Mouse (Mus musculus) neural tube, embryonic 15.5 days (tissue): ENCODE results near the gene Pnp2. TPM values are rescaled to one million over a fixed set of nuclear protein-coding genes. Genes with fewer than 3 reads are reported as not detected.
A peak's percentile ranks its signal among the peaks of the same experiment; 100 is the strongest.
"Not testable (repeated sequence)": the region's sequence is repeated elsewhere in the genome, so short reads cannot be mapped to it uniquely, and the experiment has no call there.

Experiments
- ATAC-seq: fragments of 200-750 bp; cut with Nextera tagmentation; 2 replicates; pipeline ENCODE4 v1.8.0; 2017; ENCODE audit warnings: mild to moderate bottlenecking, moderate TSS enrichment, moderate library complexity; ENCODE audit not compliant: low FRiP score
- H3K27ac ChIP-seq: fragments of 300-500 bp; sonication (generic); replicated peaks from 2 replicates; pipeline ENCODE4 v1.5.1; 2015; ENCODE audit warnings: mild to moderate bottlenecking, inconsistent platforms
- H3K27me3 ChIP-seq: fragments of 300-500 bp; sonication (generic); replicated peaks from 2 replicates; pipeline ENCODE4 v1.6.1; 2015; ENCODE audit warnings: inconsistent platforms
- H3K36me3 ChIP-seq: fragments of 300-500 bp; sonication (generic); 2 replicates; pipeline ENCODE4 v1.6.1; 2015; ENCODE audit warnings: inconsistent platforms
- H3K4me1 ChIP-seq: fragments of 300-500 bp; sonication (generic); 2 replicates; pipeline ENCODE4 v1.6.1; 2015; ENCODE audit warnings: inconsistent platforms
- H3K4me2 ChIP-seq: fragments of 300-500 bp; sonication (generic); 2 replicates; pipeline ENCODE4 v1.6.1; 2015; ENCODE audit warnings: inconsistent platforms, mild to moderate bottlenecking, moderate library complexity
- H3K4me3 ChIP-seq: fragments of 300-500 bp; sonication (generic); replicated peaks from 2 replicates; pipeline ENCODE4 v1.5.1; 2015; ENCODE audit warnings: mild to moderate bottlenecking, inconsistent platforms
- H3K9ac ChIP-seq: fragments of 300-500 bp; sonication (generic); replicated peaks from 2 replicates; pipeline ENCODE4 v1.6.1; 2015; ENCODE audit warnings: mild to moderate bottlenecking, inconsistent platforms
- H3K9me3 ChIP-seq: fragments of 300-500 bp; sonication (generic); replicated peaks from 2 replicates; pipeline ENCODE4 v1.6.1; 2016; ENCODE audit warnings: inconsistent platforms
- whole genome bisulfite sequencing: fragments of 180-500 bp; shearing (Covaris S2); methylation state at CpG from one replicate; pipeline ENCODE4 v1.1.7; 2015; ENCODE audit warnings: mixed read lengths; 5-methylcytosine and 5-hydroxymethylcytosine counted together
- polyA plus RNA-seq: library from polyadenylated mRNA; unstranded; fragments of >200 nt; fragmentation: Nextera tagmentation; extraction: Ambion mirVana; gene quantifications from 2 replicates; pipeline ENCODE4 v1.2.1, GENCODE M21; 2015

Pnp2 gene
- polyA plus RNA-seq, 1 experiment from 2014 or later, result 0.55 TPM

- H3K9ac ChIP-seq, result peak overlapping the region; percentile 71
- no peak for ATAC-seq
- 11% methylated on average over 12 of the region's 12 CpGs for WGBS
These were observed 24.2 kb upstream of the Pnp2 start for GRCm38 (mm10) chr14:50931493-50932020.

GRCm38 (mm10) chr14:50936649-50937048 lies 19.1 kb upstream of the Pnp2 start:
- 76% methylated on average over 1 of the region's 1 CpGs for WGBS
- H3K27ac ChIP-seq, result no peak overlapping the region
- no peak overlapping the region for H3K4me2 ChIP-seq
- H3K36me3 ChIP-seq, result no peaks in the 10 kb centered on the region
- no peaks in the 10 kb centered on the region for H3K9me3 ChIP-seq
- no peak for ATAC-seq
- H3K4me3 ChIP-seq, result no peak overlapping the region
- no peaks in the 10 kb centered on the region for H3K27me3 ChIP-seq
- H3K9ac ChIP-seq, result no peak overlapping the region
- H3K4me1 ChIP-seq, result peaks cover 1% of the 10 kb centered on the region

More at GRCm38 (mm10) chr14:50931493-50932020, 24.2 kb upstream of the Pnp2 start:
- peak overlapping the region; percentile 90 for H3K27ac ChIP-seq
- peaks cover 23% of the 10 kb centered on the region for H3K36me3 ChIP-seq
- peak overlapping the region; percentile 93 for H3K4me3 ChIP-seq
- H3K4me2 ChIP-seq, result peak overlapping the region; percentile 70
- H3K27me3 ChIP-seq, result no peaks in the 10 kb centered on the region
- H3K4me1 ChIP-seq, result peaks cover 37% of the 10 kb centered on the region
- no peaks in the 10 kb centered on the region for H3K9me3 ChIP-seq

DNA sequence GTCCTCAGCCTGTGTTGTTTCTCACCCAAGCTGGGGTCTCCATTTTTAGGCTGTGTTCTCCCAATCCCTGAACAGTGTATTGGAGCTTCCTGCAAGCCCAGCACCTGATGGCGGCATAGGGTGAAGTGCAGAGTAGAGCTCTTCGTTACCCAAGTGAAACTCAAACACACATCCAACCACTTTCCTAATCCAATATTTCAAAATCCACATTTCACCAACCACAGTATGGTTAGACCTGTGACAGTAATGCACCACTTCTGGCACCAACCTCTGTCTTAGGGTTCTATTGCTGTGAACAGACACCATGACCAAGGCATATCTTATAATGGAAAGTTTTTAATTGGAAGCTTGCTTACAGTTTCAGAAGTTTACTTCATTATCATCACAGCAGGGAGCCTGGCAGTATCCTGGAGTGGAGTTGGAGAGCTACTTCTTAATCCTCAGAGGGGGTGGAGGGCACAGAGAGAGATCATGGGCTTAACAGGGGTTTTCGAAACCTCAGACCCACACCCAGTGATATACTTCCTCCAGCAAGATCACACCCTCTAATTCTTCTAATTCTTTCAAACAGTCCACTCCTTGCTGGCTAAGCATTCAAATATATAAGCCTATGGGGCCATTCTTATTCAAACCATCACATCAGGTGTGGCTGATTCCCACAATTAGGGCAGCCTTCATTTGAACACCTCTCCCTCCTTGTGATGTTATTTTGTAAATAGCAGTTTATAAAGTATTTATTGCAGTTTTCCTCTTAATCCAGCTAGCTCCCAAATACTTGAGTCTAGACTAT lies 17.5 kb upstream of the Pnp2 start:
- Histone ChIP-seq H3K27ac (no peak overlapping the region), H3K4me2 (no peak overlapping the region), H3K36me3 (no peaks in the 10 kb centered on the region), H3K4me1 (no peaks in the 10 kb centered on the region), H3K4me3 (no peak overlapping the region), H3K9me3 (no peaks in the 10 kb centered on the region), H3K27me3 (no peaks in the 10 kb centered on the region), H3K9ac (no peak overlapping the region)
- ATAC-seq, result no peak
- WGBS, result 93% methylated on average over 3 of the region's 3 CpGs

GRCm38 (mm10) chr14:50938940-50939339 lies 16.9 kb upstream of the Pnp2 start:
- Histone ChIP-seq H3K4me3 (no peak overlapping the region), H3K27ac (no peak overlapping the region), H3K27me3 (no peaks in the 10 kb centered on the region), H3K9me3 (no peaks in the 10 kb centered on the region), H3K4me2 (no peak overlapping the region), H3K4me1 (peaks cover 3% of the 10 kb centered on the region; the same call in 1 of the 2 replicates), H3K9ac (no peak overlapping the region), H3K36me3 (no peaks in the 10 kb centered on the region)
- WGBS, result 45% methylated on average over 2 of the region's 2 CpGs
- no peak for ATAC-seq

GRCm38 (mm10) chr14:50943932-50944667 lies 11.7 kb upstream of the Pnp2 start, which contains the start of gene Gm49342:
TSS of gene Gm49342 (plus strand) at chr14:50944517.
- WGBS, result 20% methylated on average over 31 of the region's 31 CpGs
- Histone ChIP-seq H3K36me3 (no peaks in the 10 kb centered on the region), H3K4me3 (peak within 1 kb of the TSS; percentile 46)

GRCm38 (mm10) chr14:50944668-50945033 lies 11.1 kb upstream of the Pnp2 start:
- H3K4me1 ChIP-seq, result peaks cover 12% of the 10 kb centered on the region
- peak overlapping the region; percentile 43 for H3K9ac ChIP-seq
- H3K9me3 ChIP-seq, H3K36me3 ChIP-seq, H3K27me3 ChIP-seq: not testable (repeated sequence)
- peak overlapping the region; percentile 63 for H3K4me2 ChIP-seq
- 0% methylated on average over 15 of the region's 15 CpGs for WGBS
- ATAC-seq, result peak; percentile 98
- H3K27ac ChIP-seq, result peak overlapping the region; percentile 82
- H3K4me3 ChIP-seq, result peak overlapping the region; percentile 46

More at GRCm38 (mm10) chr14:50943932-50944667, 11.7 kb upstream of the Pnp2 start, which contains the start of gene Gm49342:
- Histone ChIP-seq H3K4me2 (peak within 1 kb of the TSS; percentile 63), H3K27me3 (no peaks in the 10 kb centered on the region), H3K27ac (peak within 1 kb of the TSS; percentile 82), H3K4me1 (peaks cover 12% of the 10 kb centered on the region), H3K9ac (peak within 1 kb of the TSS; percentile 43), H3K9me3 (no peaks in the 10 kb centered on the region)
- ATAC-seq, result peak; percentile 95

GRCm38 (mm10) chr14:50945081-50945480 lies 10.7 kb upstream of the Pnp2 start:
- Histone ChIP-seq H3K4me2 (peak overlapping the region; percentile 63), H3K27ac (peak overlapping the region; percentile 82), H3K4me3 (peak overlapping the region; percentile 46), H3K4me1 (peaks cover 12% of the 10 kb centered on the region), H3K9ac (peak overlapping the region; percentile 43)
- 9% methylated on average over 6 of the region's 6 CpGs for WGBS
- not testable (repeated sequence) for H3K27me3 ChIP-seq, H3K9me3 ChIP-seq, H3K36me3 ChIP-seq
- peak; percentile 43; the same call in 1 of the 2 replicates for ATAC-seq

- not testable (repeated sequence) for H3K9me3 ChIP-seq, H3K36me3 ChIP-seq, H3K27me3 ChIP-seq, ATAC-seq
- Histone ChIP-seq H3K27ac (peak overlapping the region; percentile 82; the same call in 1 of the 2 replicates), H3K9ac (peak overlapping the region; percentile 43), H3K4me2 (peak overlapping the region; percentile 63), H3K4me3 (peak overlapping the region; percentile 46), H3K4me1 (peaks cover 12% of the 10 kb centered on the region)
- 32% methylated on average over 3 of the region's 3 CpGs for WGBS
These were observed 10.3 kb upstream of the Pnp2 start for GRCm38 (mm10) chr14:50945526-50945925.

- no peaks in the 10 kb centered on the region for H3K9me3 ChIP-seq
- H3K4me2 ChIP-seq, result no peak overlapping the region
- ATAC-seq, result no peak
- no peak overlapping the region for H3K9ac ChIP-seq
- no peak overlapping the region for H3K27ac ChIP-seq
- no peaks in the 10 kb centered on the region for H3K4me1 ChIP-seq
- H3K4me3 ChIP-seq, result no peak overlapping the region
- H3K27me3 ChIP-seq, result no peaks in the 10 kb centered on the region
- 93% methylated on average over 10 of the region's 10 CpGs for WGBS
- peaks cover 10% of the 10 kb centered on the region; the same call in 1 of the 2 replicates for H3K36me3 ChIP-seq
These were observed 305 bp upstream of the Pnp2 start for GRCm38 (mm10) chr14:50955487-50955886.

DNA sequence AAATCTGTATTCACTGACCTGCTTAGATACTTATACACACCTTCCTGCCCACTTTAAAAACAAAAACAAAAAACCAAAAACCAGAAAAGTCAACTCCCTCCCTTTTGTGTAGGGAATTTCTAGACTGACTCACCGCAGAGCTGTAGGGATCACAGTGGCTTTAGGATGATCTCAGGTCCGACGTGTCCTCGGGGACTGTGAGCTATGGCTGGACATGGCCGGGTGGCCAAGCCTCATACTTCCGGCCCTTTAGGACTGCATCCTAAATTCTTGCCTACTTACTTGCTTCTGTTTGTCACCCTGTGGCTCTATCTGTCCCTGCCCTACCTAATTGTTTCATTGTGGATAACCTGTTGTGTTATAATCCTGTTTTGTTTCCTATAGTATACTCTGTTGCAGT lies 932 bp downstream of the Pnp2 start:
- H3K4me3 ChIP-seq, H3K36me3 ChIP-seq, H3K27me3 ChIP-seq, H3K27ac ChIP-seq, H3K9me3 ChIP-seq, H3K9ac ChIP-seq, H3K4me1 ChIP-seq, ATAC-seq: not testable (repeated sequence)
- 80% methylated on average over 6 of the region's 6 CpGs for WGBS
- peak overlapping the region; percentile 42; the same call in 1 of the 2 replicates for H3K4me2 ChIP-seq

GRCm38 (mm10) chr14:50957146-50957545 lies 1.4 kb downstream of the Pnp2 start:
- H3K36me3 ChIP-seq, H3K4me2 ChIP-seq, H3K9me3 ChIP-seq, H3K27me3 ChIP-seq, ATAC-seq, H3K4me1 ChIP-seq, H3K4me3 ChIP-seq, H3K27ac ChIP-seq, H3K9ac ChIP-seq: not testable (repeated sequence)
- WGBS, result 77% methylated on average over 3 of the region's 3 CpGs
